Mouse (Mus musculus) cerebellum, adult 2 months (tissue): Measurements from ENCODE around the gene Cep19. TPM values are rescaled to one million over a fixed set of nuclear protein-coding genes. Genes with fewer than 3 reads are reported as not detected.

Source experiments
- DNase-seq, 2 experiments: peaks; one replicate each; pipeline ENCODE4 v3.0.0; 2021
- H3K27ac ChIP-seq: fragments of 200-500 bp; 2 replicates; pipeline ENCODE4 v1.5.1; 2012; ENCODE audit warnings: low read length, control low read depth, inconsistent platforms; ENCODE audit not compliant: insufficient read depth
- H3K27me3 ChIP-seq: fragments of 200-500 bp; 2 replicates; pipeline ENCODE4 v1.6.1; 2012; ENCODE audit warnings: inconsistent platforms, mild to moderate bottlenecking, low read length, moderate library complexity; ENCODE audit not compliant: control insufficient read depth, insufficient read depth
- H3K4me1 ChIP-seq: fragments of 200-500 bp; 2 replicates; pipeline ENCODE4 v1.6.1; 2011; ENCODE audit warnings: low read length; ENCODE audit not compliant: control insufficient read depth, insufficient read depth
- H3K4me3 ChIP-seq: fragments of 200-500 bp; replicated peaks from 2 replicates; pipeline ENCODE3; 2011; ENCODE audit warnings: mild to moderate bottlenecking, low read depth, low read length, control low read depth; ENCODE audit not compliant: insufficient read depth
- CTCF ChIP-seq: fragments of 200-500 bp; IDR thresholded peaks from 2 replicates; pipeline ENCODE4 v1.5.1; 2011; ENCODE audit warnings: low read depth, mild to moderate bottlenecking, control low read depth, low read length, moderate library complexity, borderline replicate concordance; ENCODE audit not compliant: insufficient read depth
- POLR2A ChIP-seq: fragments of 200-500 bp; IDR thresholded peaks from 2 replicates; pipeline ENCODE4 v1.6.1; 2011; ENCODE audit warnings: low read length, control low read depth, borderline replicate concordance; ENCODE audit not compliant: insufficient read depth
- WGBS: fragments of 180-500 bp; shearing (Covaris S2); methylation state at CpG from one replicate; pipeline ENCODE4 v1.1.7; 2018; 5-methylcytosine and 5-hydroxymethylcytosine counted together
- polyA plus RNA-seq: library from polyadenylated mRNA; depleted of rRNA; stranded (reverse); fragments of >200 nt; gene quantifications from 2 replicates; pipeline ENCODE4 v1.2.3, GENCODE M21; 2012

Cep19 gene
- polyA plus RNA-seq, 1 experiment = 46.9 TPM

DNA sequence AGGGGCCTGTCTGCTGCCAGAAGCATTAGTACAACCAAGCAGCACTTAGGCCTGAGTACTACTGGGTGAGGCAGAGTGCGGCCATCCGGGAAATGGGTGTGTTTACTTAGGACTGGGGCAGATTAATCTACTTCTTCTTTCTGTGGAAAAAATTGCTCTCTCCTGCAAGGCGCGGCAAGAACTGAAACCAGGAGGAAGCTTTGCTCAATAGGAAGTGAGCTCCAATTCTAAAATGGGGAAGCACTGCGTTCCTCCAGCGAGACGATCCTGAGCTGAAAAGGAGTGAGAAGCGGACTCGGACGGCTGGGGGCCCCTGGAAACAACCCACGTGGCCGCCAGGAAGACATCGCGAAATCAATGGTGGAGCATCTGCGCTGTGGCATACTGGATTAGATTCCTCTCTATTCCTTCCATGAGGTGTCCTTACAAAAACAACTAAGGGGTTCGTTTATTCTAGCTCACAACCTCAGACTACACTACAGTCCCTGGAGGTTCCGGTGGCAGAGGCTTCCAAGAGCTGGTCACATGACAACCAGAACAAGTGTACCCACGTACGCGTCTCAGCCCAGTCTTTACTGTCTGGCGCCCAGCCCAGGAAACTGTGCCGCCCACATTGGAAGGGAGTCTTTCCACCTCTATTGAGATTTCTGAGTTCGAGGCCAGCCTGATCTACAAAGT lies 14.1 kb downstream of the Cep19 start:
- no peaks in the 10 kb centered on the region for H3K27me3 ChIP-seq
- no peak for TF ChIP-seq CTCF
- no peak for TF ChIP-seq POLR2A
- 56% methylated on average over 23 of the region's 23 CpGs for WGBS
- H3K27ac ChIP-seq = no peak overlapping the region
- no peaks in the 10 kb centered on the region for H3K4me1 ChIP-seq
- peak in 1 of 2 experiments; percentile 11 for DNase-seq
- no peak overlapping the region for H3K4me3 ChIP-seq

DNA sequence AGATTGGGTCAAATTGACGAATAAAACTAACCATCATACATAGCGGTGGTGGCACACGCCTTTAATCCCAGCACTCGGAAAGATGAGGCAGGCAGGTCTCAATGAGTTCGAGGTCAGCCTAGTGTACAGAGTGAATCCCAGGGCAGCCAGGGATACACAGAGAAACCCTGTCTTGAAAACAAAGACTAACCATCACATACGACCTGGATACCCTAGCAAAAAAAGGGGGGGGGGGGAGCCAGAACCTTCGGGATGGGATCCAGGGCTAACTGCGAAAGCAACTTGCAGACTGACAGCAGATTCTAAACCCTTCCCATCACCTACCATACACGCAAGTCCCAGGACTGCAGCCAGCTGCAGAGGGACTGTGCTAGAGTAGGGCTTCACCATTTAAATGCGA lies 14.8 kb downstream of the Cep19 start:
- H3K27ac ChIP-seq = no peak overlapping the region
- no peaks in the 10 kb centered on the region for H3K4me1 ChIP-seq
- TF ChIP-seq CTCF (no peak), POLR2A (no peak)
- no peak overlapping the region for H3K4me3 ChIP-seq
- DNase-seq = no peak
- 90% methylated on average over 10 of the region's 10 CpGs for WGBS
- no peaks in the 10 kb centered on the region for H3K27me3 ChIP-seq

DNA sequence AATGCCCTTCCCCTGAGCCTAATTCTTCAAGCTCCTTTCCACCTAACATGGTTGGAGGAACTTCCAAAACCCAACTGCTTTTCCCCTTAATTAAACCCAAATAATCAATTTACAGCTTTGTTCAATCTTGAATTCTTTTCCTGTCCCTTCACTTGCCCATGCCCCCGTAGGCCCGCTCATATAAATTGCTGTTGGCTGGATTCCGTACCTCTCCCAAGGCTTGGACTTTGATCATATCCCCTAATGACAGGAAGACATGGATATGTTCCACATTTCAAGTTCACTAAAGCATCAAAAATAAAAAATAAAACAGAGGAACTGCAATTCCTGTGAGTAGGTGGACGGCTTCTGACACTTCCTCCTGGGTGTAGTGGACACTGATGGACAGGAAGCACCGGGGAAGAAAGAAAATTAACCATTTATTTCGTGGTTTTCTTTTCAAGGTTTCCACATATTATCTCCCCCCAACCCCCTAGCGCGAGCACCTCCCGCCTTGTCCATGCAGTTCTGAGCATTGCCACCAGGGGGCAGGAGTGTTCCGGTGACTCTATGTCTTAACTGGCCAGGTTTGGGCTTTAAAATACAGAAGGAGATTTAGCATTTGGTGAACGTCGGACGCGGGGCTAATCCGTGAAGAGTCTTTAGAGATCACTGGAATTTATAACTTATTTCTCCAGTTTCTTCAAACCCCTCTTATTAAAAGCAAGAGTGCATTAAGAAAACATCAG lies 15.5 kb downstream of the Cep19 start:
- 19% methylated on average over 15 of the region's 15 CpGs for WGBS
- peak; percentile 71 to 88 for DNase-seq
- Histone ChIP-seq H3K27ac (no peak overlapping the region), H3K27me3 (no peaks in the 10 kb centered on the region), H3K4me3 (no peak overlapping the region), H3K4me1 (no peaks in the 10 kb centered on the region)
- TF ChIP-seq POLR2A (no peak), CTCF (peak; percentile 90)

DNA sequence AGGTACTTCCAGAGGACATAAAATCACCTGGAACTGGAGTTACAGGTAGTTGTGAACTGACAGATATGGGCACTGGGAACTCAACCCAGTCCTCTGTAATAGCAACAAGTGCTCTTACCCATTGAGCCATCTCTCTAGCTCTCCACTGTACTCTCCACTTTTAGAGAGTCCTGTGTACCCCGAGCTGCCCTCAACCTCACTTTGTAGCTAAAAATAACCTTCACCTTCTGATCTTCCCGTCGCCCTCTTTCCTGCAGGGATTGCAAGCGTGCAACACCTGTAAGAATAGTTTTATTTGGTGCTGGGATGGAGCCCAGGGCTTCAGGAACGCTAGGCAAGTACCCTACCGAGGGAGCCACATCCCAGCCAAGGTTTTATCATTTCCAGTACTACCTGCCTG lies 16.2 kb downstream of the Cep19 start:
- no peak for TF ChIP-seq CTCF
- no peak for TF ChIP-seq POLR2A
- no peaks in the 10 kb centered on the region for H3K4me1 ChIP-seq
- no peak overlapping the region for H3K4me3 ChIP-seq
- no peak overlapping the region for H3K27ac ChIP-seq
- 59% methylated on average over 6 of the region's 6 CpGs for WGBS
- DNase-seq = no peak
- no peaks in the 10 kb centered on the region for H3K27me3 ChIP-seq

DNA sequence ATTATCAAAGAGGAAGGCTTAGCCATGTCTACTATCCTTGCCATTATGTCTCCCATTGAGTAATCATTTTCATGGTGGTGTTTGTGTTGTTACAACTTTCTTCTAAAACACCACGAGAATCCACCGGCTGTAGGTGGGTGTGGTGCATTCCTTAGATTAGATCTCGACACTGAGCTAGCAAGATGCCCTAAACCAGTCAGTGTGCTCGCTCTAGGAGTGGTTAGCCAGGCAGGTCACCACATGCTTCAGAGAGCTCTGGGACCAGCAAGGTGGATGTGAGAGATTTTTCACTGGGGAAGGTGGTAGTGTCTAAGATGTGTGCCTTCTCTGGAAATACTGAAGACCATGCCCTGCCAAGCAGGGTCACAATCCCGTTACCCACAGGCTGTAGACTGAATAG lies 16.6 kb downstream of the Cep19 start:
- H3K4me1 ChIP-seq = no peaks in the 10 kb centered on the region
- 66% methylated on average over 5 of the region's 5 CpGs for WGBS
- DNase-seq = no peak
- TF ChIP-seq POLR2A = no peak
- no peak for TF ChIP-seq CTCF
- H3K4me3 ChIP-seq = no peak overlapping the region
- H3K27me3 ChIP-seq = no peaks in the 10 kb centered on the region
- no peak overlapping the region for H3K27ac ChIP-seq

DNA sequence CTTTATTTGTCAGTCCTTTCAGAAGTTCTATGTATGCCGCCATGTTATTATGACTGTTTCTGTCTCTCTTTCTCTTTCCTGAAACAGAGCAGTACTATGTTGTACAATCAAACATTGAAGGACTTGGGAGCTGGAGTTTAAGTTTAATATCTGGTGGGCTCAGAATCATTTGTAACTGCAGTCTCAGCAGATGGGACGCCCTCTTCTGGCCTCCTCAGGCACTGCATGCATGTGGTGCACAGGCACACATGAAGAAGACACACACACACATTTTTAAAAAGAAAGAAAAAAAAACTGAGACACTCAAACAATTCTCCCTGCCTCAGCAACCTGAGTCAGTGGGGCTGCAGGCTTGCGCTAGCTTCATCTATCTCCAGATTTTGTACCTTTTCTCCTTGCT lies 20.9 kb downstream of the Cep19 start:
- Histone ChIP-seq H3K4me1 (no peaks in the 10 kb centered on the region), H3K27ac (no peak overlapping the region), H3K27me3 (no peaks in the 10 kb centered on the region), H3K4me3 (no peak overlapping the region)
- no peak for TF ChIP-seq CTCF
- no peak for TF ChIP-seq POLR2A
- no peak for DNase-seq
- WGBS = 84% methylated on average over 3 of the region's 3 CpGs

DNA sequence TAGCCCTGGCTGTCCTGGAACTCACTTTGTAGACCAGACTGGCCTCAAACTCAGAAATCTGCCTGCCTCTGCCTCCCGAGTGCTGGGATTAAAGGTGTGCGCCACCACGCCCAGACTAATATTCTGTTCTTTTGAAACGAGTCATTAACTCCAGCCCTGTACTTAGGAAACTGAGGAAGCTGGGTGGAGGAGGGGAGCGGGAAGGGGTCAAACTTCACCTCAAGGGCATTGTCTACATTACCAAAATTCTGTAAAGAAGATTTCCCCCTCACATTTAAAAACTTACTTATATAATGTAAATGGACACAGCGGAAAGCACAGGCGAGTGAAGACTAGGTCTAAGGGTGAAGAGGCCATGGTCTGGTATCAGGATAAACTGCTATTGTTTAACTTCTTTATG lies 24.4 kb downstream of the Cep19 start:
- Histone ChIP-seq H3K27me3 (no peaks in the 10 kb centered on the region), H3K4me1 (no peaks in the 10 kb centered on the region), H3K27ac (no peak overlapping the region), H3K4me3 (no peak overlapping the region)
- WGBS = 92% methylated on average over 7 of the region's 7 CpGs
- no peak for TF ChIP-seq CTCF
- no peak for TF ChIP-seq POLR2A
- DNase-seq = no peak

DNA sequence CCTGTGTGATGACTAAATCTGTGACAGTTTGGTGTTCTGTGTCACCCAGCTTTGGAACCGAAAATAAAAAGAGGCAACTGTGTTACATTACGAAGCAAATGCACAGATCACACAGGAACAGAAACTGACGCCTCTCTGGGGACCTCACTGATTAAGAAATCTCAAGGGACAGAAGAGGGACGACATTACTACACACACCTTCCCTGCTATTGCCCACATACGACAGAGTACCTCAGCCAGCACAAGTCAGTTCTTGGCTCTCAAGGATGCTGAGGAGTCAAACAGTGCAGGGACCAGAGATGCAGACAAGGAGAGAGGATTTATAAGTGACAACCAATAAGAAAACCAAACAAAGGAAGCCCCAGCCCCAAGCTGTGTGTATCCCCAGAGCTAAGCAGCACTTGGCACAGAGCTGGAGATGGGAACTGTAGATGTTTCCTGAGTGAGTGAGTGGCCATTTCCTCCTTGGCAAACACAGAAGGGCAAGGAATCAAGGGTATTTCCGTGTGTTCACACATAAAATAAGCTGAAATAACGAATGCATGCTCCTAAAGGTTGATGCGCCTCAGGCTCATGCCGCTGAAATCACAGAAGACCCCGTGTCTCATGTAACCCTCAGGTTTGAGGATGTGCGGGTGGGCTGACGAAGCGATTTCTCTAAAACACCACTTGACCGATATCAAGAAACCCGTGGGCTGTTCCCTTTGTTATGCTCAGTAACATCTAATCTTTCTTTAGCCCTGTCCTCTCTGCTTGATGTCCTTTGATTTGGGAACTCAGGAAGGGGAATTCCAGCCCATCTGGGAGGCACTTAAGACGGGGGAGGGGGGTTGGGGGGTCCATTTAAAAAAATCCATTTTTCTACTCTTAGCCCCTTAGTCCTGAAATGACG lies 25.1 kb downstream of the Cep19 start:
- DNase-seq = no peak
- Histone ChIP-seq H3K27me3 (no peaks in the 10 kb centered on the region), H3K27ac (no peak overlapping the region), H3K4me1 (no peaks in the 10 kb centered on the region), H3K4me3 (no peak overlapping the region)
- TF ChIP-seq POLR2A (no peak), CTCF (no peak)
- WGBS = 68% methylated on average over 17 of the region's 17 CpGs
